Mouse (Mus musculus): Measurements from ENCODE around the gene Pak2. TPM values are rescaled to one million over a fixed set of nuclear protein-coding genes. Genes with fewer than 3 reads are reported as not detected.

Pak2 gene
- 41.0 and 41.3 TPM in 2 replicates for polyA plus RNA-seq (2016; fragmentation: Nextera tagmentation; extraction: Ambion mirVana)

GRCm38 (mm10) chr16:32078991-32079511 is at the start of gene Pak2:
TSS of gene Pak2 (minus strand) at chr16:32079342.
- no peaks in the 10 kb centered on the region for H3K9me3 ChIP-seq
- peaks cover 23% of the 10 kb centered on the region for H3K4me1 ChIP-seq

GRCm38 (mm10) chr16:32127046-32127445 is 47.9 kb upstream of the Pak2 start:
- Histone ChIP-seq H3K4me3 (no peak overlapping the region), H3K27ac (no peak overlapping the region), H3K36me3 (replicated peaks) (no peaks in the 10 kb centered on the region), H3K9me3 (no peaks in the 10 kb centered on the region), H3K4me1 (no peaks in the 10 kb centered on the region), H3K27me3 (ENCODE audit: poor library complexity, severe bottlenecking) (no peaks in the 10 kb centered on the region)
- 79% methylated on average over 4 of the region's 4 CpGs for WGBS
- no peak for DNase-seq (ENCODE audit: extremely low spot score, low spot score)

More at GRCm38 (mm10) chr16:32078991-32079511, at the start of gene Pak2:
- whole genome bisulfite sequencing: under 1% methylated on average over 60 of the region's 60 CpGs
- Histone ChIP-seq H3K36me3 (replicated peaks) (peaks cover 31% of the 10 kb centered on the region), H3K27me3 (ENCODE audit: poor library complexity, severe bottlenecking) (no peaks in the 10 kb centered on the region), H3K4me3 (peak within 1 kb of the TSS; percentile 96), H3K27ac (peak within 1 kb of the TSS; percentile 99)
- DNase-seq (ENCODE audit: extremely low spot score, low spot score): peak; percentile 89

GRCm38 (mm10) chr16:32125364-32125763 is 46.2 kb upstream of the Pak2 start:
- Histone ChIP-seq H3K27me3 (ENCODE audit: poor library complexity, severe bottlenecking) (no peaks in the 10 kb centered on the region), H3K27ac (no peak overlapping the region), H3K36me3 (replicated peaks) (no peaks in the 10 kb centered on the region), H3K4me3 (no peak overlapping the region), H3K9me3 (no peaks in the 10 kb centered on the region), H3K4me1 (no peaks in the 10 kb centered on the region)
- WGBS: 97% methylated on average over 3 of the region's 3 CpGs
- DNase-seq (ENCODE audit: extremely low spot score, low spot score): no peak

- no peak for DNase-seq (ENCODE audit: extremely low spot score, low spot score)
- H3K4me1 ChIP-seq: no peaks in the 10 kb centered on the region
- no peaks in the 10 kb centered on the region for H3K9me3 ChIP-seq
- H3K27ac ChIP-seq: no peak overlapping the region
- 75% methylated on average over 17 of the region's 17 CpGs for WGBS
- no peaks in the 10 kb centered on the region for H3K36me3 ChIP-seq (replicated peaks)
- no peak overlapping the region for H3K4me3 ChIP-seq
- no peaks in the 10 kb centered on the region for H3K27me3 ChIP-seq (ENCODE audit: poor library complexity, severe bottlenecking)
Measured at GRCm38 (mm10) chr16:32124444-32125335, 45.5 kb upstream of the Pak2 start.

- Histone ChIP-seq H3K36me3 (replicated peaks) (no peaks in the 10 kb centered on the region), H3K9me3 (no peaks in the 10 kb centered on the region), H3K4me3 (no peak overlapping the region), H3K27me3 (ENCODE audit: poor library complexity, severe bottlenecking) (no peaks in the 10 kb centered on the region), H3K27ac (no peak overlapping the region), H3K4me1 (no peaks in the 10 kb centered on the region)
- DNase-seq (ENCODE audit: extremely low spot score, low spot score): no peak
- WGBS: 88% methylated on average over 7 of the region's 7 CpGs
Measured at GRCm38 (mm10) chr16:32124020-32124419, 44.9 kb upstream of the Pak2 start.

GRCm38 (mm10) chr16:32120454-32120853 is 41.3 kb upstream of the Pak2 start:
- no peak for DNase-seq (ENCODE audit: extremely low spot score, low spot score)
- Histone ChIP-seq H3K4me1 (peaks cover 10% of the 10 kb centered on the region), H3K9me3 (no peaks in the 10 kb centered on the region), H3K27me3 (ENCODE audit: poor library complexity, severe bottlenecking) (no peaks in the 10 kb centered on the region), H3K36me3 (replicated peaks) (no peaks in the 10 kb centered on the region), H3K27ac (no peak overlapping the region), H3K4me3 (no peak overlapping the region)
- 86% methylated on average over 3 of the region's 3 CpGs for WGBS

GRCm38 (mm10) chr16:32116186-32116585 is 37.0 kb upstream of the Pak2 start:
- H3K4me3 ChIP-seq: no peak overlapping the region
- H3K27me3 ChIP-seq (ENCODE audit: poor library complexity, severe bottlenecking): no peaks in the 10 kb centered on the region
- no peaks in the 10 kb centered on the region for H3K36me3 ChIP-seq (replicated peaks)
- H3K4me1 ChIP-seq: peaks cover 15% of the 10 kb centered on the region
- WGBS: 59% methylated on average over 5 of the region's 5 CpGs
- no peaks in the 10 kb centered on the region for H3K9me3 ChIP-seq
- no peak for DNase-seq (ENCODE audit: extremely low spot score, low spot score)
- H3K27ac ChIP-seq: no peak overlapping the region

- H3K4me3 ChIP-seq: no peak overlapping the region
Measured at GRCm38 (mm10) chr16:32115781-32116180, 36.6 kb upstream of the Pak2 start.

GRCm38 (mm10) chr16:32114968-32115695 is 36.0 kb upstream of the Pak2 start:
- Histone ChIP-seq H3K4me3 (no peak overlapping the region), H3K27ac (no peak overlapping the region), H3K4me1 (peaks cover 15% of the 10 kb centered on the region), H3K36me3 (replicated peaks) (peaks cover 7% of the 10 kb centered on the region), H3K27me3 (ENCODE audit: poor library complexity, severe bottlenecking) (no peaks in the 10 kb centered on the region), H3K9me3 (no peaks in the 10 kb centered on the region)
- WGBS: 23% methylated on average over 15 of the region's 15 CpGs
- peak; percentile 81 for DNase-seq (ENCODE audit: extremely low spot score, low spot score)

More at GRCm38 (mm10) chr16:32115781-32116180, 36.6 kb upstream of the Pak2 start:
- H3K4me1 ChIP-seq: peaks cover 15% of the 10 kb centered on the region
- no peaks in the 10 kb centered on the region for H3K27me3 ChIP-seq (ENCODE audit: poor library complexity, severe bottlenecking)
- no peak overlapping the region for H3K27ac ChIP-seq
- H3K9me3 ChIP-seq: no peaks in the 10 kb centered on the region
- no peak for DNase-seq (ENCODE audit: extremely low spot score, low spot score)
- WGBS: 71% methylated on average over 6 of the region's 6 CpGs
- peaks cover under 1% of the 10 kb centered on the region for H3K36me3 ChIP-seq (replicated peaks)

GRCm38 (mm10) chr16:32114406-32114805 is 35.3 kb upstream of the Pak2 start:
- H3K27ac ChIP-seq: no peak overlapping the region
- no peak for DNase-seq (ENCODE audit: extremely low spot score, low spot score)
- WGBS: 87% methylated on average over 10 of the region's 10 CpGs

GRCm38 (mm10) chr16:32113541-32114218 is 34.5 kb upstream of the Pak2 start:
- H3K9me3 ChIP-seq: no peaks in the 10 kb centered on the region
- 79% methylated on average over 23 of the region's 23 CpGs for WGBS
- peaks cover 15% of the 10 kb centered on the region for H3K4me1 ChIP-seq
- no peaks in the 10 kb centered on the region for H3K27me3 ChIP-seq (ENCODE audit: poor library complexity, severe bottlenecking)
- peaks cover 16% of the 10 kb centered on the region for H3K36me3 ChIP-seq (replicated peaks)
- no peak overlapping the region for H3K4me3 ChIP-seq
- H3K27ac ChIP-seq: no peak overlapping the region
- no peak for DNase-seq (ENCODE audit: extremely low spot score, low spot score)

More at GRCm38 (mm10) chr16:32114406-32114805, 35.3 kb upstream of the Pak2 start:
- Histone ChIP-seq H3K36me3 (replicated peaks) (peaks cover 11% of the 10 kb centered on the region), H3K4me1 (peaks cover 15% of the 10 kb centered on the region), H3K9me3 (no peaks in the 10 kb centered on the region), H3K27me3 (ENCODE audit: poor library complexity, severe bottlenecking) (no peaks in the 10 kb centered on the region), H3K4me3 (no peak overlapping the region)

- WGBS: 86% methylated on average over 15 of the region's 15 CpGs
- Histone ChIP-seq H3K36me3 (replicated peaks) (peaks cover 39% of the 10 kb centered on the region), H3K9me3 (no peaks in the 10 kb centered on the region), H3K27me3 (ENCODE audit: poor library complexity, severe bottlenecking) (no peaks in the 10 kb centered on the region), H3K4me3 (no peak overlapping the region), H3K4me1 (peaks cover 10% of the 10 kb centered on the region), H3K27ac (no peak overlapping the region)
- no peak for DNase-seq (ENCODE audit: extremely low spot score, low spot score)
Measured at GRCm38 (mm10) chr16:32110951-32111699, 32.0 kb upstream of the Pak2 start.
